Mouse (Mus musculus): ENCODE data around the gene Nr2c2.

DNA sequence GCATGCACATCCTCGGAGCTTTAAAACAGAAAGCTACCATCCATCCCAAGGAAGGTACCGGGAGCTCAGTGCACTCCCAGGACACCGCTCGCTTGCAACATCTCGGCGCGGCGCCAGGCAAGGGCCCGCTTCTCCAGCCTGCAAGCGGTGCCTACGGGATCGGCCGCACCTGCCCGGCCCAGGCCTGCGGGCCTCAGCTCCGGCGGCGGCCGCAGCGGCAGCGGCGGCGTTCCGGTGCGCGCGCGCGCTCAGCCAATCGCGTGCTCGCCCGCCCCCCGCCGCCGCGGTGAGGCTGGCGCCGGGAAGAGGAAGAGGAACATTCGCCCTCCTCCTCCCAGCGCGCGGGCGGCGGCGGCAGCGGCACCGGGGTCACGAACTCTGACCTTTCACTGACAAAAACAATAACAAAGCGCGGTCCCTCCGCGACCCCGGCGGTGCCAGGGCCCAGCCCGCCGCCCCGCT, at the start of gene Nr2c2:
- no peak for TF ChIP-seq CTCF (IDR thresholded peaks at IDR 0.05; ENCODE audit: low read depth, low read length)
- TF ChIP-seq POLR2A (IDR thresholded peaks at IDR 0.05; ENCODE audit: extremely low read depth, insufficient read depth, low read length): 0 out of 2 replicates have a peak, but pooled peaks have one; percentile 10

Measured in liver, adult 2 months (tissue).